Comparison of ENCODE assay signal across 1 mouse cellular context in the genomic region with DNA sequence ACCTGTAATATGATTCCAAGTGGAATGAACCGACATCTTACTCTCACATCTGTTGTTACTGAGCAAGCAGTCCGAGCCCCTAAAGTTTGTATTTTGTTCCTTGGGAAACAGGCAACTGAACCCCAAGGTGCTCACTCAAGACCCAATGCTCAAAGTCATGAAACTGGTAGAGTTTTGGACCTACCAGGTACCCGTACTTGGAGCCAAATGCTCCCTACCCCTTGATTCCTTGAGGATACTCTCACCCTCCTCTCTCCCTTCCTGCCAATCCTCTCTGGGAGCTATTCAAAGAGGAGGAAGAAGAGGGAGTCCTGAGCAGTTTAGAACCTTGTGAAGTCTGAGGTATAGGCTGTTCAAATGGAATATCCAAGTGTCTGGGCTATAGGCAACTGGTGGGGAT.
TF ChIP-seq lines count a peak whose summit lies in the region.

No protein-coding gene starts in this region.

TF ChIP-seq in ES-E14, 5 proteins besides CTCF, POLR2A, EP300 and RAD21 (continued from another document):
- TF ChIP-seq ZNF384 (IDR thresholded peaks at IDR 0.05; ENCODE audit: low read depth, low read length) (no peak), MAFK (IDR thresholded peaks at IDR 0.05; ENCODE audit: insufficient read depth, low read depth, low read length) (no peak)
